Mouse (Mus musculus) lung, embryonic 15.5 days (tissue): ENCODE results near the gene Klhl21. TPM values are rescaled to one million over a fixed set of nuclear protein-coding genes. Genes with fewer than 3 reads are reported as not detected.

Experiments
- ATAC-seq: fragments of 200-750 bp; cut with Nextera tagmentation; 2 replicates; pipeline ENCODE4 v1.8.0; 2017; ENCODE audit warnings: moderate number of reproducible peaks, borderline replicate concordance; ENCODE audit not compliant: low FRiP score, low TSS enrichment; ENCODE audit errors: extremely low read depth
- H3K27ac ChIP-seq: fragments of 300-500 bp; sonication (generic); 2 replicates; pipeline ENCODE4 v1.5.1; 2015; ENCODE audit warnings: moderate library complexity, mild to moderate bottlenecking, inconsistent platforms
- H3K27me3 ChIP-seq: fragments of 300-500 bp; sonication (generic); 2 replicates; pipeline ENCODE4 v1.6.1; 2015; ENCODE audit warnings: inconsistent platforms
- H3K36me3 ChIP-seq: fragments of 300-500 bp; sonication (generic); 2 replicates; pipeline ENCODE4 v1.6.1; 2015; ENCODE audit warnings: inconsistent platforms
- H3K4me1 ChIP-seq: fragments of 300-500 bp; sonication (generic); 2 replicates; pipeline ENCODE4 v1.6.1; 2015; ENCODE audit warnings: inconsistent platforms
- H3K4me2 ChIP-seq: fragments of 300-500 bp; sonication (generic); 2 replicates; pipeline ENCODE4 v1.6.1; 2015; ENCODE audit warnings: inconsistent platforms, mild to moderate bottlenecking, moderate library complexity
- H3K4me3 ChIP-seq: fragments of 300-500 bp; sonication (generic); 2 replicates; pipeline ENCODE4 v1.5.1; 2015; ENCODE audit warnings: mild to moderate bottlenecking, inconsistent platforms
- H3K9ac ChIP-seq: fragments of 300-500 bp; sonication (generic); 2 replicates; pipeline ENCODE4 v1.6.1; 2015; ENCODE audit warnings: inconsistent platforms
- H3K9me3 ChIP-seq: fragments of 300-500 bp; sonication (generic); 2 replicates; pipeline ENCODE4 v1.6.1; 2016; ENCODE audit warnings: inconsistent platforms
- WGBS: fragments of 180-500 bp; shearing (Covaris S2); methylation state at CpG from one replicate; pipeline ENCODE4 v1.1.7; 2015; 5-methylcytosine and 5-hydroxymethylcytosine counted together
- polyA plus RNA-seq: library from polyadenylated mRNA; unstranded; fragments of >200 nt; fragmentation: Nextera tagmentation; extraction: Ambion mirVana; gene quantifications from 2 replicates; pipeline ENCODE4 v1.2.1, GENCODE M21; 2015

Gene Klhl21
- polyA plus RNA-seq, 1 experiment from 2014 or later: 16.1 TPM

DNA sequence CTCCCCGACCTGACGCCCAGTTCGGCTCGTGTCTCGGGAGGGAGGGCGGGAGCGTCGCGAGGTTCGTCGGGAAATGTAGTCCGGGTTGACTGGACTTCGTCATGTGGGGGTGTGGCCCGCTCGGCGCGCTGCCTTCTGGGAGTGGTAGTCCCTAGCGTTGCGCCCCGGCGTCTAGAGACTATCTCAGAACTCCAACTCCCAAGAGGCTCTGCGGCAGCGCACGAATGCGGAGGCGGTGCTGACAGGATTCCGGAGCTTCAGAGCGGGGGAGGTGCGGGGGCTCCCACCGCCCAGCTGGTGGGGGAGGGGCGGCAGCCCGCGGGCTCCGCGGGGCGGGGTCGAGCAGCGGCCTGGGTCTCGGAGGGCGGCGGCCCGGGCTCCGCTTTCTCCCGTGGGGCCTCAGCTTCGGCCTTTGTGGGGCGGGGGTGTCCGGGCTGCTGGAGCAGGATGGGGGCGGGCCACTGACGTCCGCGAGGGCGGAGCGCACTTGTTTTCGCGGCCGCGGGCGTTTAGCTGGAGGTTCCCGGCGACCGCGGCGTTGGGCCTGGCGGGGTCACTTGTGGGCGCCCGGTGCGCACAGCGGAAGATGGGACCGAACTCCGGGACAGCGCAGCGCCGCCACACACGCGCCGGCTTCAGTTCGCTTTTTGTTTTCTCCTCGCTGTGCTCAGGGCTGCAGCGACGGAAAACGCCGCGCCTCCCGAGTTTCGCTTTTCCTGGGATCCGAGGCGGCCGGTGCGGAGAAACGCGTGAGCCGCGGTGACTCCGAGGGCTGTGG lies 12.2 kb upstream of the Klhl21 start, which contains the start of gene Phf13:
Phf13 (minus strand) TSS at position 86 of the 778 bp plus-strand sequence.
- Histone ChIP-seq H3K27ac (peak within 1 kb of the TSS; percentile 87), H3K9me3 (no peaks in the 10 kb centered on the region), H3K4me2 (peak within 1 kb of the TSS; percentile 93), H3K9ac (peak within 1 kb of the TSS; percentile 80), H3K36me3 (peaks cover 16% of the 10 kb centered on the region), H3K4me3 (peak within 1 kb of the TSS; percentile 100), H3K27me3 (no peaks in the 10 kb centered on the region), H3K4me1 (peaks cover 32% of the 10 kb centered on the region)
- WGBS: 1% methylated on average over 88 of the region's 94 CpGs
- peak; percentile 97 for ATAC-seq

DNA sequence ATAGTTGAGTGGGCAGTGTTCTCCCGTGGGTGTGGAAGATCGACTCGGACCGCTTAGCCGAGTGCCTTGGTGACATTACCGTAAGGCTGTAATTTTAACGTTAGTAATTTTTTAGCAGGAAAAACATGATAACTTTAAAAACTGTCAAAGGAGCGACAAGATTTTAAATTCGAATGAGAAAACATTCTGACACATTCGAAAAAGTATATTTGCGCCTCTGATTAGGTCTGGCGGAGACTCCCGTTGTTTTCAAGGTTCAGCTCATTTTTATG lies 11.7 kb upstream of the Klhl21 start:
- ATAC-seq: no peak
- H3K4me1 ChIP-seq: peaks cover 32% of the 10 kb centered on the region

DNA sequence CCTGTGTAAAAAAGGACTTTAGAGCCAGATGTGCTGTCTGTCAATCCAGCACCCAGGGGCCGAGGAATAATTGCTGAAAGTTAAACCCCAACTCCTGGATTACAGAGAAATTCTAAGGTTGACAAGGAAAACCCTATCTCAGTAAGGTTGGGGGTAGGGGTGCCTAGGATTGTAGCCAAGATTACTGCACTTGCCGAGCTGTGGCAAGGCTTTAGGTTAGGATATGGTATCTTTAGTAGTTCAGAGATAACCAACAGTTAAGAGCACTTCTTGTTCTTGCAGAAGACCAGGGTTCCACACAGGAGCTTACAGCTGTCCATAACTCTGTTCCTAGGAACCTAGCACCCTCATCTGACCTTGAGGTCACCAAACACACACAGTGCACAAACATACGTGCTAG lies 10.9 kb upstream of the Klhl21 start:
- 60% methylated on average over 3 of the region's 3 CpGs for WGBS
- Histone ChIP-seq H3K36me3 (peaks cover 2% of the 10 kb centered on the region; the same call in 1 of the 2 replicates), H3K27me3 (no peaks in the 10 kb centered on the region), H3K9me3 (no peaks in the 10 kb centered on the region), H3K9ac (0 out of 2 replicates have a peak overlapping the region, but pooled peaks have one; percentile 80), H3K4me1 (peaks cover 30% of the 10 kb centered on the region), H3K4me3 (peak overlapping the region; percentile 100; the same call in 1 of the 2 replicates), H3K4me2 (peak overlapping the region; percentile 66), H3K27ac (no peak overlapping the region)
- no peak for ATAC-seq

More for the DNA sequence above, 11.7 kb upstream of the Klhl21 start:
- peak overlapping the region; percentile 66 for H3K4me2 ChIP-seq
- peak overlapping the region; percentile 100 for H3K4me3 ChIP-seq
- peak overlapping the region; percentile 80 for H3K9ac ChIP-seq
- H3K36me3 ChIP-seq: peaks cover 10% of the 10 kb centered on the region
- peak overlapping the region; percentile 80 for H3K27ac ChIP-seq
- H3K9me3 ChIP-seq: no peaks in the 10 kb centered on the region
- WGBS: 1% methylated on average over 13 of the region's 13 CpGs
- H3K27me3 ChIP-seq: no peaks in the 10 kb centered on the region

DNA sequence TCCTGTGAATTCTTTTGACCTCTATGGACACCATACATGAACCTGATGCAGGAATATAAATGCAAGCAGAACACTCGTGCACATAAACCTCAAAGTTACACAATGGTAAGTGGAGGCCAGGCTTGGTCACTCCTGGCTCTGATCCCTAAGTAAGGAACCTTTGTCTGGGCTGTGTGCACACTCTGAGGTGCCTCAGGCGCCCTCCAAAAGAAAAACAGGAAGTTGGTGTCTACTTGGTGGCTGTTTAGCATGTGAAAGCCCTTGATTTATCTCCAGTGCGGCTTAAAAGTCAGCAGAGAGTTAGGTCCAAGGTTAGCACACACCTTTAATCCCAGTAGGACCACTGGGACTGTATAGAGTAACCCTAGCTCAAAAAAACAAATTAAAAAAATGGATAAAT lies 9.1 kb upstream of the Klhl21 start:
- Histone ChIP-seq H3K27ac (no peak overlapping the region), H3K4me3 (no peak overlapping the region), H3K9ac (no peak overlapping the region), H3K27me3 (no peaks in the 10 kb centered on the region), H3K36me3 (no peaks in the 10 kb centered on the region), H3K9me3 (no peaks in the 10 kb centered on the region), H3K4me1 (peaks cover 13% of the 10 kb centered on the region), H3K4me2 (no peak overlapping the region)
- 61% methylated on average over 3 of the region's 3 CpGs for WGBS
- ATAC-seq: no peak

DNA sequence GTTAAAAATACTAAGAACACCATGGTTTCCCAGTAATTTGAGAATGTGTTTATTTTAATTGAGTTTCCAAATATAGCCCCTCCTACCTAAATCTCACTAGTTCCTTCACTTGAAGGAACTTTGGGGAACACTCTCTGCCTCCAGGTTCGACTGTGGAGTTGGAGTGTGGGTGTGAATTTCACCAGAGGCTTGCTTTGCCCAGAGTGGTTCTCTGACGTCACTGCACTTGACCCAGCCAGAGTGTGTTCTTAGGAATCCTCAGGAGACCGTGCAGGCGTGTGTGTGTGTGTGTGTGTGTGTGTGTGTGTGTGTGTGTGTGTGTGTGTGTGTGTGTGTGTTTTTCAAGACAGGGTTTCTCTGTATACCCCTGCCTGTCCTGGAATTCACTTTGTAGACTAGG lies 7.7 kb upstream of the Klhl21 start:
- H3K4me3 ChIP-seq: no peak overlapping the region
- H3K4me1 ChIP-seq: peaks cover 10% of the 10 kb centered on the region
- 16% methylated on average over 4 of the region's 4 CpGs for WGBS
- H3K4me2 ChIP-seq: no peak overlapping the region
- no peaks in the 10 kb centered on the region for H3K27me3 ChIP-seq
- H3K9me3 ChIP-seq: no peaks in the 10 kb centered on the region
- no peak overlapping the region for H3K27ac ChIP-seq
- no peak for ATAC-seq
- no peak overlapping the region for H3K9ac ChIP-seq
- H3K36me3 ChIP-seq: no peaks in the 10 kb centered on the region

DNA sequence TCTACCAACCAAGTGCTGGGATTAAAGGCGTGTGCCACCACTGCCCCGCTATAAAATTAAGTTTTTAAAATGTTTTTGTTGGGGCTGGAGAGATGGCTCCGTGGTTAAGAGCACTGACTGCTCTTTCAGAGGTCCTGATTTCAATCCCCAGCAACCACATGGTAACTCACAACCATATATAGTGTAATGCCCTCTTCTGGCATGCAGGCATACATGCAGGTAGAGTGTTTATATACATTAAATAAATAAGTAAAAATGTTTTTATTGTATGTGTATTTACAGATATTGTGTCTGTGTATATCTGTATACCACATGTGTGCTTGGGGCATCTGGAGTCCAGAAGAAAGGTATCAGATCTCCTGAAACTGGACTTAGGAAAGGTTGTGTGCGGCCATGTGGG lies 7.3 kb upstream of the Klhl21 start:
- no peak overlapping the region for H3K4me2 ChIP-seq
- H3K9me3 ChIP-seq: no peaks in the 10 kb centered on the region
- 56% methylated on average over 4 of the region's 4 CpGs for WGBS
- no peak overlapping the region for H3K4me3 ChIP-seq
- H3K27me3 ChIP-seq: no peaks in the 10 kb centered on the region
- no peak overlapping the region for H3K9ac ChIP-seq
- H3K4me1 ChIP-seq: peaks cover 10% of the 10 kb centered on the region
- no peak for ATAC-seq
- no peaks in the 10 kb centered on the region for H3K36me3 ChIP-seq
- H3K27ac ChIP-seq: no peak overlapping the region

DNA sequence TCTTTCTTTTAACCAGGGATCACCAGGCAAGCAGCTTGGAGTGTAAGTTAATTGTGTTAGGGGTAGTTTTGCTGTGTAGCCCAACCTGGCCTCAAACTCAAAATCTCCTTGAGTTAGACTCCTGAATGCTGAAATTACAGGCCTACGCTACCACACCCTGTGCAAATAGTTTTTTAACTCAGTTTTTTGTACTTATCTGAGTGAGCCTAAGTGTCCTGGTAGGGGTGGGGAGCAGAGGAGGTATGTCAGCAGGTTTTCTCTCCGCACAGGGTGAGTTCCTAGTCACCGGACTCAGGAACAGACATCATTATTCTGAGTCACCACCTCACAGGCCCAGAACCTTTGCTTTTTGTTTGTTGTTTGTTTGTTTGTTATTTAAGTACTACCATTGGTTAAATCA lies 6.5 kb upstream of the Klhl21 start:
- WGBS: 67% methylated on average over 3 of the region's 3 CpGs
- H3K36me3 ChIP-seq: no peaks in the 10 kb centered on the region
- H3K9me3 ChIP-seq: no peaks in the 10 kb centered on the region
- no peak overlapping the region for H3K4me2 ChIP-seq
- H3K4me1 ChIP-seq: peaks cover 17% of the 10 kb centered on the region
- H3K27me3 ChIP-seq: no peaks in the 10 kb centered on the region
- no peak overlapping the region for H3K27ac ChIP-seq
- ATAC-seq: no peak
- no peak overlapping the region for H3K9ac ChIP-seq
- H3K4me3 ChIP-seq: no peak overlapping the region

DNA sequence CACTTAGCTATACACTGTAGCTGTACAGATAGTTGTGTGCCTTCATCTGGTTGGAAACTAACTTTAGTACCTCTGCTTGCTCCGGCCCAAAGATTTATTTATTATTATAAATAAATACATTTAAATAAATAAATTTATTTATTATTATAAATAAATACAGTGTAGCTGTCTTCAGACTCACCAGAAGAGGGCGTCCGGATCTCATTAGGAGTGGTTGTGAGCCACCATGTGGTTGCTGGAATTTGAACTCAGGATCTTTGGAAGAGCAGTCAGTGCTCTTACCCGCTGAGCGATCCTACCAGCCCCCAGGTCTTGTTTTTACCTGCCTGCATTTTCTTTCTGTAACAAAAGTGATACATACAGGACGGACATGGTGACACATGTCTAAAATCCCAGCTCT lies 2.5 kb upstream of the Klhl21 start:
- no peaks in the 10 kb centered on the region for H3K36me3 ChIP-seq
- 80% methylated on average over 6 of the region's 6 CpGs for WGBS
- no peaks in the 10 kb centered on the region for H3K27me3 ChIP-seq
- no peaks in the 10 kb centered on the region for H3K9me3 ChIP-seq
- no peak for ATAC-seq
- H3K4me1 ChIP-seq: peaks cover 39% of the 10 kb centered on the region
- H3K4me2 ChIP-seq: no peak overlapping the region
- H3K4me3 ChIP-seq: no peak overlapping the region
- H3K27ac ChIP-seq: no peak overlapping the region
- H3K9ac ChIP-seq: no peak overlapping the region

DNA sequence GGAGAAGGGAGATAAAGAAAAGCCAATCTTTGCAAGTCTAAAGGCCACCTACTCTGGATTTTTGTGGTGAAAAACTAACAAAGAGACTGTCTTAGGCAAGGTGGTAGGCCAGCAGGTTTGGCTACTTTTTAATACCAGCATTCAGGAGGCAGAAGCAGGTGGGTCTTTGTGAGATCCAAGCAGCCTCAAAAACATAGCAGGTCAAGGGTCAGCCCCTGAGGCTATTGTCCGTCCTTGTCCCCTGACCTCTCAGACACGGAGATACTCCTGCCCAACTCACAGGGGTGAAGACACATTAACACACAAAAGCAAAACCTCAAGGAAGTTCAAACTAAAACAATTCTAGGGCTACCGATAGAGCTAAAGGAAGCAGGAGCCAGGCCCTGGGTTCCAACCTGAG lies 1.8 kb upstream of the Klhl21 start:
- Histone ChIP-seq H3K4me2 (no peak overlapping the region), H3K9ac (no peak overlapping the region), H3K4me3 (no peak overlapping the region), H3K27me3 (no peaks in the 10 kb centered on the region), H3K9me3 (no peaks in the 10 kb centered on the region), H3K4me1 (peaks cover 45% of the 10 kb centered on the region), H3K27ac (peak overlapping the region; percentile 95; the same call in 1 of the 2 replicates), H3K36me3 (no peaks in the 10 kb centered on the region)
- no peak for ATAC-seq
- WGBS: 40% methylated on average over 3 of the region's 3 CpGs

DNA sequence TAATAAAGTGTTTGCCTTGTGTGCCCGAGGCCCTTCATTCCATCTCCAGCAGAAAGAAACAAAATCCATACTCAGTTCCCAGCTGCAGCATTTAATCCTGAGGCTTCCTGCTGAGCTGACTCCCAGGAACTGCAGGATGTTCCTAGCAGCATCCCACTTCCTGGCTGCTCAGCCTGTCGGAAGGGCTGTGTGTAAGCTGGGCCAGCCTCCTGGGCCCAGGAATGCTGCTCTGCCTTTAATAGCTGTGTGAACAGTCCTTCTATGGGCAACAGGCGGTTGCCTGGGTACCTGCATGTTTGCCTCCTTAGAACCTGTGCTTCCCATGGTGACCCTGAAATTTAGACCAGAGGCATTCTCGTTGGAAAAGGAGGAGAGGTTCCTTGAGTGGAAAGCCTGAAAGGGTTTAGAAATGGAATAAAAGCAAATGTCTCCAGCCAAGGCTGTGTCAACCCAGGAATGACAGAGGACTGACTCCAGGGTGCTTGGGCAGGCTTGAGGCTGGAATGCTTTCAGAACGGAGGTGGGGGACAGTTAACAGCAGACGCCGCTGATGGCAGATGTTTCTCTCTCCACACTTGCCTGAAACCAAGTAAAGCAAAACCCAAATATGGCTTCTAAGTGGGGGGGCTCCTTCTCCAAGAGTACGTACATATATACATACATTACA lies 989 bp upstream of the Klhl21 start:
- ATAC-seq: no peak
- Histone ChIP-seq H3K9me3 (no peaks in the 10 kb centered on the region), H3K4me3 (peak overlapping the region; percentile 61), H3K4me2 (peak overlapping the region; percentile 99), H3K27me3 (no peaks in the 10 kb centered on the region), H3K36me3 (peaks cover 6% of the 10 kb centered on the region; the same call in 1 of the 2 replicates), H3K4me1 (peaks cover 51% of the 10 kb centered on the region), H3K9ac (peak overlapping the region; percentile 54; the same call in 1 of the 2 replicates), H3K27ac (peak overlapping the region; percentile 95)
- 7% methylated on average over 8 of the region's 8 CpGs for WGBS

DNA sequence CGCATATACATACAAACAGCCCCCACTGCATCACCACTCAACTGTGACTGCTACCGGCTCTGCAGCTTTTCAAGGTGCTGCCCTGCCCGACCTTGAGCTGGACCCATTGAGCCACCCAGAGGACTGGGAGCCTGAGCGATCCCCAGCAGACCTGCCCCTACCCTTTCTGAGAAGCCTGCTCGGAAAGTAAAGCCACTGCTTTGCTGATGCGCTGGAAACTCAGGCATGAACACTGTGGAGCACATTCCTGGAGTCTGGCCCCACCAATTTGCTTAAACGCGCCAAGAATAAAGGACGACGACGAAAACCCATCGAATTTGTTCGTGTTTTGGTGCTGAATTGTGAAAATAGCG lies 479 bp upstream of the Klhl21 start:
- ATAC-seq: no peak
- peak overlapping the region; percentile 54 for H3K9ac ChIP-seq

More for the DNA sequence above, 479 bp upstream of the Klhl21 start:
- peak overlapping the region; percentile 61 for H3K4me3 ChIP-seq
- H3K36me3 ChIP-seq: peaks cover 11% of the 10 kb centered on the region; the same call in 1 of the 2 replicates
- no peaks in the 10 kb centered on the region for H3K27me3 ChIP-seq
- peak overlapping the region; percentile 99 for H3K4me2 ChIP-seq
- H3K4me1 ChIP-seq: peaks cover 51% of the 10 kb centered on the region
- H3K27ac ChIP-seq: peak overlapping the region; percentile 95
- WGBS: 2% methylated on average over 14 of the region's 14 CpGs
- no peaks in the 10 kb centered on the region for H3K9me3 ChIP-seq
